Mouse (Mus musculus): ENCODE measurements around the gene Atcay. TPM values are rescaled to one million over a fixed set of nuclear protein-coding genes. Genes with fewer than 3 reads are reported as not detected.

Atcay gene
- polyA plus RNA-seq, 1 experiment from 2014 or later, result 0.27 TPM

DNA sequence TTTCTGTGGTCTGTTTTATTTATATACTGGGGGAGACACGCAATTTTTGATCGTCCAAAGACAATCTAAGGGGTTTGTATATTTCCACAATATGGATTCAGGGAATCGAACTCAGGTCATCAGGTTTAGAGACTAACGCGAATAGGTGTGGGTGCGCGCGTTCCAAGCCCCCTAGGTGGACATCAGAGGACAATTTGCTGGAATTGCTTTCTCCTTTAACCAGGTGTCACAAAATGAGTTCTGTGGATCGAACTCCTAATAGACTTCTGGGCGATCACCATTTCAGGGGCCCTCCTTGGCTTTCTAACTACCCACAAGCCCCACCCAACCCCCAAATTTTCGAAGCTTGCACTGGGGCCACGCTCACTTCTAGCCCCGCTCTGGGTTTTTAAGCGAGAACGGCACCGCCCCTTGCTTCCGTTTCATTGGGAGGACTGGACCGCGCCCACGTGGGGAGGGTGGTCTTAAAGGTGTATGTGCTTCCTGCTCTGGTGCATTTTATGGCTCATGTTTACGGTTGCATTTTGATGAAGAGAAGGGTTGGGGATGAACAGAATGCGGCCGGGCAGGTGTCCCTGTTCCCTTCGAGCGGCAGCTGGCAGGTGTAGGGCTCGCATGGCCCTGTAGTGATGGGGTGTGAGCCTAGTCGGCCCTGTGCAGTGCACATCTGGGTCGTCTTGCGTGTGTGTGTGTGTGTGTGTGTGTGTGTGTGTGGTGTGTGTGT is 62.0 kb downstream of the Atcay start:
- DNase-seq (ENCODE audit: low spot score), result peak; percentile 85
- Histone ChIP-seq H3K9me3 (ENCODE audit: control insufficient read depth, low read length) (no peaks in the 10 kb centered on the region), H3K36me3 (ENCODE audit: control insufficient read depth, insufficient read depth, low read length) (peaks cover 2% of the 10 kb centered on the region; the same call in 1 of the 2 replicates), H3K27me3 (ENCODE audit: control insufficient read depth, insufficient read depth, low read length) (no peaks in the 10 kb centered on the region), H3K27ac (replicated peaks; ENCODE audit: low read depth, low read length) (peak overlapping the region; percentile 38; the same call in 1 of the 2 replicates), H3K4me1 (ENCODE audit: control insufficient read depth, insufficient read depth, low read length) (peaks cover 16% of the 10 kb centered on the region), H3K4me3 (ENCODE audit: low read depth, low read length) (peak overlapping the region; percentile 91), H3K4me2 (ENCODE audit: low read depth, severe bottlenecking) (peak overlapping the region; percentile 91), H3K9ac (ENCODE audit: low read length) (peak overlapping the region; percentile 34; the same call in 1 of the 2 replicates)
- 0 out of 2 replicates have a peak, but pooled peaks have one; percentile 23 for ATAC-seq (ENCODE audit: insufficient number of reproducible peaks, low FRiP score, low TSS enrichment, low read depth)
- 4% methylated on average over 29 of the region's 29 CpGs for WGBS

DNA sequence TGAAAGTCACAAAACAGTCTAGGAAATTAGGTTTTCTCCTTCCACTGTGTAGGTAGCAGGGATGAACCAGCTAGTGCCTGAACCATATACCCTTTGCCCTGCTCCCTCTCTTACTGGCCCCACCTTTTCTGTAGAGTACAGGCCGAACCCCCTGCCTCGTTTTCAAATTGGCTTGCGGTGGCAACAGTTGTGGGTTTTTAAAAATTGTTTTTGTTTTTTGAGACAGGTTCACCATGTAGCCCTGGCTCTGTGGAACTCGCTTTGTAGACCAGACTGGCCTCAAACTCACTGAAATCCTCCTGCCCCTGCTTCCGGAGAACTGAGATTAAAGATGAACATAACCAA is 62.6 kb downstream of the Atcay start:
- peaks cover 12% of the 10 kb centered on the region for H3K4me1 ChIP-seq (ENCODE audit: control insufficient read depth, insufficient read depth, low read length)
- H3K27ac ChIP-seq (replicated peaks; ENCODE audit: low read depth, low read length), result peak overlapping the region; percentile 38; the same call in 1 of the 2 replicates
- peak; percentile 65 for ATAC-seq (ENCODE audit: insufficient number of reproducible peaks, low FRiP score, low TSS enrichment, low read depth)
- peaks cover 2% of the 10 kb centered on the region; the same call in 1 of the 2 replicates for H3K36me3 ChIP-seq (ENCODE audit: control insufficient read depth, insufficient read depth, low read length)
- no peaks in the 10 kb centered on the region for H3K9me3 ChIP-seq (ENCODE audit: control insufficient read depth, low read length)
- DNase-seq (ENCODE audit: low spot score), result no peak
- H3K27me3 ChIP-seq (ENCODE audit: control insufficient read depth, insufficient read depth, low read length), result no peaks in the 10 kb centered on the region
- no peak overlapping the region for H3K9ac ChIP-seq (ENCODE audit: low read length)
- WGBS, result 12% methylated on average over 5 of the region's 5 CpGs
- peak overlapping the region; percentile 91 for H3K4me2 ChIP-seq (ENCODE audit: low read depth, severe bottlenecking)
- H3K4me3 ChIP-seq (ENCODE audit: low read depth, low read length), result peak overlapping the region; percentile 91

DNA sequence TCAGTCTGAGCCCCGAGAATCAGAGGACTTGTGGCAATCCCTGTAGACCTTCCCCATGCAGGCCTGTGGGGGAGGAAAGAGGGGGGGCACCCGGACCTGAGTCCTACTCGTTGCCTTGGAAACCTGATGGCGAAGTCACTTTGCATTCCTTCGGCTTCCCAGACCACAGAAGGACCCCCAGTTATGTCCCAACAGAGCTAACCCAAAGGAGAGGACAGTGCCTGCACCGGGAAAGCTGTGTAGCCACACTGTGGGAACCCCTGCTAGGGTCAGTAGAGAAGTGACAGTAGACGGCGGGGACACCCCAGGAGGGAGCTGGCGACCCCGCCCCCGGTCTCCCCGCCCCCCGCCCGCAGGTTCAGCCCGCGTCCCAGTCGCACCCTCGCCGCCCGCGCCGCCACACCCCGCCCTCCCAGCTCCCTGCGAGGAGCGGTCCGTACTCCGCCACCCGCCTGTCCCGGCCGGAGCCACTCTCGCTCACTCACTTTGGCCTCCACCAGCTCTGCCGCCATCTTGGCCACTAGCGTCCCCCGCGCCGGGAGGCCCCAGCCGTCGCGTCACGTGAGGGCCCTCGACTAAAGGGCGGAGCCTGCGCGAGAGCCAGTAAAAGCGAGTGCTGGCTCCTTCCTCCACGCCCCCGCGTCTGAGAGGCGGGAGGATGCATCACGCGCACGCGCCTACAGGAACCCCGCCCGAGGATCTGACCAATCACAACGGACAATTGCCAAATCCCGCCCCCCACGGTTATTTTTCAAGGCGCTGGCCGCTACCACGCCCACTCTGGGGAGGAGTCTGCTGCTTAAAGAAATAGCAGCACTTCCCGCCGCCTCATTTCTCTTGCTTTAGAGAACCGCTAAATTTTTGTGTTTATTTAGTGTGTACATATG is 63.2 kb downstream of the Atcay start, which contains the start of gene Pias4:
TSS of gene Pias4 (minus strand) at position 724 of the 887 bp plus-strand sequence.
- H3K27me3 ChIP-seq (ENCODE audit: control insufficient read depth, insufficient read depth, low read length), result no peaks in the 10 kb centered on the region
- H3K9me3 ChIP-seq (ENCODE audit: control insufficient read depth, low read length), result no peaks in the 10 kb centered on the region
- peaks cover 12% of the 10 kb centered on the region for H3K4me1 ChIP-seq (ENCODE audit: control insufficient read depth, insufficient read depth, low read length)
- peak within 1 kb of the TSS; percentile 81 for H3K9ac ChIP-seq (ENCODE audit: low read length)
- under 1% methylated on average over 53 of the region's 64 CpGs for WGBS
- peak within 1 kb of the TSS; percentile 91 for H3K4me3 ChIP-seq (ENCODE audit: low read depth, low read length)
- peak; percentile 100 for DNase-seq (ENCODE audit: low spot score)
- ATAC-seq (ENCODE audit: insufficient number of reproducible peaks, low FRiP score, low TSS enrichment, low read depth), result peak; percentile 87
- H3K27ac ChIP-seq (replicated peaks; ENCODE audit: low read depth, low read length), result peak within 1 kb of the TSS; percentile 38; the same call in 1 of the 2 replicates
- peak within 1 kb of the TSS; percentile 91 for H3K4me2 ChIP-seq (ENCODE audit: low read depth, severe bottlenecking)
- H3K36me3 ChIP-seq (ENCODE audit: control insufficient read depth, insufficient read depth, low read length), result peaks cover 5% of the 10 kb centered on the region

DNA sequence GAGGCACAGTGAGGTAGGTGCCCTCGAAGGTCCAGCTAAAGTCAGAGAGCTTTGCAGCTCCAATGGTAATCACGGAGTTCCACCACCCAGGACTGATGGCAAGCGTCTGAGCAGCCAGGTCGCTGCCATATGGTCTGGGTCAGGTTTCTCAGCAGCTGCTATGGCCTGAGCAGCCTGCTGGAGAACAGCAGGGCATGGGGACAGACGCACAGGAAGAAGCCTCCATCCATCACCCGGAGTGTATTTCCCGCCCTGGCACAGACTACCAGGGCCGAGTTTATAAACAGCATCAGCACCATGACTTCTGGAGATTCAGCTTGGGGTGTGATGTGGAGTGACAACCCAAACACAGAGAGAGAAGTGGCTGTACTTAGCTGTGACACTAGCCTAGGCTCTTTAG is 65.5 kb downstream of the Atcay start:
- 59% methylated on average over 8 of the region's 8 CpGs for WGBS
- Histone ChIP-seq H3K27ac (replicated peaks; ENCODE audit: low read depth, low read length) (no peak overlapping the region), H3K9me3 (ENCODE audit: control insufficient read depth, low read length) (no peaks in the 10 kb centered on the region), H3K27me3 (ENCODE audit: control insufficient read depth, insufficient read depth, low read length) (no peaks in the 10 kb centered on the region), H3K4me2 (ENCODE audit: low read depth, severe bottlenecking) (no peak overlapping the region), H3K4me3 (ENCODE audit: low read depth, low read length) (0 out of 2 replicates have a peak overlapping the region, but pooled peaks have one; percentile 0), H3K4me1 (ENCODE audit: control insufficient read depth, insufficient read depth, low read length) (peaks cover 17% of the 10 kb centered on the region), H3K36me3 (ENCODE audit: control insufficient read depth, insufficient read depth, low read length) (peaks cover 10% of the 10 kb centered on the region), H3K9ac (ENCODE audit: low read length) (no peak overlapping the region)
- no peak for ATAC-seq (ENCODE audit: insufficient number of reproducible peaks, low FRiP score, low TSS enrichment, low read depth)
- DNase-seq (ENCODE audit: low spot score), result no peak

DNA sequence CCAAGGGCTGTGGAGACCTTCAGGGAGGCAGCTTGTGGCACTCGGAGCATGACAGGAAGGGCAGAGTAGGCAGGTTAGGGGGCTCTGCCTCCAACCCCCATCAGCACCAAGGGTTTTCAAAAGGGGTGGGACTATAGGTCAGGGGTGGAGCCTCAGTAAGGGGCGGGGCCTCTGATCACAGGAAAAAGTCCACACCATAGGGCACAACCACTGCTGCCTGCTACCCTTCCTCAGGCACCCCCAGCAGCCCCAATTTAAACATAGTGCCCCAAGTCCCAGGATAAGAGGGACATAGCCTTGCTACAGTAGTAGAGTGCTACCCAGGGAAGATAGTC is 68.3 kb downstream of the Atcay start:
- Histone ChIP-seq H3K4me3 (ENCODE audit: low read depth, low read length) (no peak overlapping the region), H3K4me2 (ENCODE audit: low read depth, severe bottlenecking) (no peak overlapping the region), H3K9me3 (ENCODE audit: control insufficient read depth, low read length) (no peaks in the 10 kb centered on the region), H3K4me1 (ENCODE audit: control insufficient read depth, insufficient read depth, low read length) (peaks cover 12% of the 10 kb centered on the region), H3K27me3 (ENCODE audit: control insufficient read depth, insufficient read depth, low read length) (no peaks in the 10 kb centered on the region), H3K36me3 (ENCODE audit: control insufficient read depth, insufficient read depth, low read length) (peaks cover 26% of the 10 kb centered on the region), H3K9ac (ENCODE audit: low read length) (no peak overlapping the region), H3K27ac (replicated peaks; ENCODE audit: low read depth, low read length) (no peak overlapping the region)
- no peak for DNase-seq (ENCODE audit: low spot score)
- 74% methylated on average over 2 of the region's 2 CpGs for WGBS
- ATAC-seq (ENCODE audit: insufficient number of reproducible peaks, low FRiP score, low TSS enrichment, low read depth), result no peak

DNA sequence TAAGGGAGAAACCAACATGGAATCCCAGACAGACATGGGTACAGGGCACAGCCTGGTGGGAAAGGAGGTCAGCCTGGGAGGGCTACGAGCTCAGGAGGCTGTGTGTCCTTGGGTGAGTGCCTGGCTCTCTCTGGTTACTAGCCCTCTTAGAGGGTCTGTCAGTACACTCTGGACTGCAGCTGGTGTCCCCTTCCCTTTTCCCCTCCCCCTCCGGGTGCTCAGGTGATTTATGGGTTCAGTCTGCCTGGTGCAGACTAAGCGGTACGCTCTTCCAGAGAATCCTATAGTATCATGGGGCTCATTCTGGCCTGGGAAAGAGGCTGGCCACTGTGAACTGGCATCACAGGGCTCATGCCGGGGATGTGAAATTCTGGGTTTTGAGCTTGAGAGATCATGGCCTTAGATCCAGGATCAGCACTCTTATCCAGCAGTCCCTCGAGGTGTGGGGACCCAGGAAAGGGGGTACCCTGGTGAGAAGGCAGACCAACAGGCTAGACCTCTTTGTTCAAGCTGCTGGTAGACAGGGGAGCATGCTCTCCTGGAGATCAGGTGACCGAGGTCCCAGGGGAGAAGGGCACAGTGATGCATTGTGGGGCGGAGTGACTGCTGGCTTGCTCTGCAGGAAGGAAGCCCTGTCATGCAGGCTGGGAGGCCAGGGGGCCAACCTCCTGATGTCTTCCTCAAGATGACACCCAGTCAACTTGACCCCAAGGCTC is 68.9 kb downstream of the Atcay start:
- Histone ChIP-seq H3K4me2 (ENCODE audit: low read depth, severe bottlenecking) (no peak overlapping the region), H3K4me3 (ENCODE audit: low read depth, low read length) (no peak overlapping the region), H3K9ac (ENCODE audit: low read length) (no peak overlapping the region), H3K36me3 (ENCODE audit: control insufficient read depth, insufficient read depth, low read length) (peaks cover 30% of the 10 kb centered on the region), H3K4me1 (ENCODE audit: control insufficient read depth, insufficient read depth, low read length) (peaks cover 10% of the 10 kb centered on the region), H3K27me3 (ENCODE audit: control insufficient read depth, insufficient read depth, low read length) (no peaks in the 10 kb centered on the region), H3K27ac (replicated peaks; ENCODE audit: low read depth, low read length) (no peak overlapping the region), H3K9me3 (ENCODE audit: control insufficient read depth, low read length) (no peaks in the 10 kb centered on the region)
- DNase-seq (ENCODE audit: low spot score), result no peak
- WGBS, result 67% methylated on average over 8 of the region's 8 CpGs
- ATAC-seq (ENCODE audit: insufficient number of reproducible peaks, low FRiP score, low TSS enrichment, low read depth), result no peak

DNA sequence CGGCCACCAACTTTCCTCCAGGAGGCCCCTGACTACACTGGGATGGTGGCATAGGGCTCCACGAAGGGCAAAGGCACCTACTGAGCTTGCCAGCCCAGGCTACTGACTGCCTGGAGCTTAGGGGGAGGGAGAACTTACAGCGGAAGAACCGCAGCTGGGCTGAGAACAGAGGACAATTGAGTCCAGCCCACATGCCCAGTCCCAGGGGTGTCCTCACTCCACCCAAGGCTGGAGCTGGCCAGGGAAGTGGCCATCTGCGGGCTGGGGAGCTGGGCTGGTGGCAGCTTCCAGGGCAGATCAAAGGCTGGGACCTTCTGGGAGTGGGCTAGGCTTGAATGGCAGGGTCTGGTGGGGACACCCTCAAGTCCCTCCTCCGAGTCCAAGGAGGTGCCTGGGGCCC is 75.9 kb downstream of the Atcay start:
- 85% methylated on average over 6 of the region's 6 CpGs for WGBS
- Histone ChIP-seq H3K27me3 (ENCODE audit: control insufficient read depth, insufficient read depth, low read length) (no peaks in the 10 kb centered on the region), H3K27ac (replicated peaks; ENCODE audit: low read depth, low read length) (no peak overlapping the region), H3K36me3 (ENCODE audit: control insufficient read depth, insufficient read depth, low read length) (peaks cover 52% of the 10 kb centered on the region), H3K9me3 (ENCODE audit: control insufficient read depth, low read length) (no peaks in the 10 kb centered on the region), H3K9ac (ENCODE audit: low read length) (no peak overlapping the region), H3K4me3 (ENCODE audit: low read depth, low read length) (no peak overlapping the region), H3K4me1 (ENCODE audit: control insufficient read depth, insufficient read depth, low read length) (no peaks in the 10 kb centered on the region), H3K4me2 (ENCODE audit: low read depth, severe bottlenecking) (no peak overlapping the region)
- no peak for DNase-seq (ENCODE audit: low spot score)
- no peak for ATAC-seq (ENCODE audit: insufficient number of reproducible peaks, low FRiP score, low TSS enrichment, low read depth)
